Mouse (Mus musculus): Measurements from ENCODE around the gene Itgad. TPM values are rescaled to one million over a fixed set of nuclear protein-coding genes. Genes with fewer than 3 reads are reported as not detected.
"Not testable (repeated sequence)": the region's sequence is repeated elsewhere in the genome, so short reads cannot be mapped to it uniquely, and the experiment has no call there.

Gene Itgad
- polyA plus RNA-seq, 1 experiment from 2014 or later, result not detected

DNA sequence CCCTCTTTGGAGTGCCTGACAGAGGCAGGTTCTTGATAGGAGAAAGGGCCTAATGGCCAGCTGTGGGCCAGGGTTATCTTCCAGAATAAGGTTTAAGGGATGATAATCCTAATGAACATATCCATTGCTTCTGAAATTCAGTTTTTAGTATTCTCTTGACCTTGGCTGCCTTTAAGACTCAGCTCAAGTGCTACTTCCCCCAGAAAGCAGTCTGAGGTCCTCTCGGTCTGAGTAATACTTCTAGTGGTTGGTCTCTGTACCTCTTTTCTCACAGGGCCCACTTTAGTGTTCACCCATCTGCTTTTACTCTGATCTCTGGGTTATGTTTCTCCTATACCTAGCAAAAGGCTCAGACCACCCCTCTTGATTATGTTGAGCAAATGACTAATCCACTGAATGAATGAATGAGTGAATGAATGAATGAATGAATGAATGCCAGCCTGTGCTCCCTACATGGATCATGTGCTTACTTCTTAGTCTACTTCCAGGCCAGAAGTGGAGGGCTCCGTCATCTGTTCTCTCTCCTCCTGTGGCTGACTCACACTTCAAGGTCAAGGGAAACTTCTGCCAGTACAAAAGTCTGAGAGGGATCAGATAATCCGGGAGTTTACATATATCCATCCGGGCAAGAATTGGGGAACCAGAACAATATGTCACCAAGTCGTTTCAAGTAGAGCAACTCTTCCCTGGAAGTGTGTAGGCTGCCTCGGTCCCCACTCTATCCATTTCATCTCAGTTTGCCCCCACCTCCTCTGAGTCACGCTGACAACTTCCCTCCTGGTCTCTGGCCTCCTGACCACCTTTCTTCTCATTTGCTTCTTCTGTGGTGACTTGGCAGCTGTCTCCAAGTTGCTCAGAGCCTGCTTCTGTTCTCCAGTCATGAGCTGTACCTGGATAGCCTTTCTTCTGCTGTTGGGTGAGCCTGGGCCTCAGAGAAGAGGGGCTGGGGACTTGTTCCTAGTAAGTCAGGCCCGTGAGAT lies 25.1 kb upstream of the Itgad start, which contains the start of gene Itgax:
TSS of gene Itgax (plus strand) at position 807 of the 980 bp plus-strand sequence.
- Histone ChIP-seq H3K27ac (ENCODE audit: low read length) (no peak within 1 kb of the TSS), H3K27me3 (ENCODE audit: control insufficient read depth, insufficient read depth, low read length) (no peaks in the 10 kb centered on the region), H3K9ac (ENCODE audit: low read length) (no peak within 1 kb of the TSS), H3K4me3 (replicated peaks; ENCODE audit: low read length) (no peak within 1 kb of the TSS), H3K4me2 (ENCODE audit: low read depth, low read length) (no peak within 1 kb of the TSS), H3K9me3 (replicated peaks; ENCODE audit: control insufficient read depth, low read length) (no peaks in the 10 kb centered on the region), H3K36me3 (ENCODE audit: control insufficient read depth, insufficient read depth, low read length) (no peaks in the 10 kb centered on the region), H3K4me1 (ENCODE audit: control insufficient read depth, insufficient read depth, low read length) (no peaks in the 10 kb centered on the region)
- 71% methylated on average over 8 of the region's 8 CpGs for WGBS
- ATAC-seq (ENCODE audit: insufficient read depth, low FRiP score), result no peak

GRCm38 (mm10) chr7:128132148-128132547 lies 22.0 kb upstream of the Itgad start:
- Histone ChIP-seq H3K4me2 (ENCODE audit: low read depth, low read length) (no peak overlapping the region), H3K36me3 (ENCODE audit: control insufficient read depth, insufficient read depth, low read length) (no peaks in the 10 kb centered on the region), H3K4me1 (ENCODE audit: control insufficient read depth, insufficient read depth, low read length) (no peaks in the 10 kb centered on the region), H3K9ac (ENCODE audit: low read length) (no peak overlapping the region), H3K27ac (ENCODE audit: low read length) (no peak overlapping the region), H3K27me3 (ENCODE audit: control insufficient read depth, insufficient read depth, low read length) (no peaks in the 10 kb centered on the region), H3K4me3 (replicated peaks; ENCODE audit: low read length) (no peak overlapping the region), H3K9me3 (replicated peaks; ENCODE audit: control insufficient read depth, low read length) (no peaks in the 10 kb centered on the region)
- no peak for ATAC-seq (ENCODE audit: insufficient read depth, low FRiP score)
- 84% methylated on average over 5 of the region's 5 CpGs for WGBS

DNA sequence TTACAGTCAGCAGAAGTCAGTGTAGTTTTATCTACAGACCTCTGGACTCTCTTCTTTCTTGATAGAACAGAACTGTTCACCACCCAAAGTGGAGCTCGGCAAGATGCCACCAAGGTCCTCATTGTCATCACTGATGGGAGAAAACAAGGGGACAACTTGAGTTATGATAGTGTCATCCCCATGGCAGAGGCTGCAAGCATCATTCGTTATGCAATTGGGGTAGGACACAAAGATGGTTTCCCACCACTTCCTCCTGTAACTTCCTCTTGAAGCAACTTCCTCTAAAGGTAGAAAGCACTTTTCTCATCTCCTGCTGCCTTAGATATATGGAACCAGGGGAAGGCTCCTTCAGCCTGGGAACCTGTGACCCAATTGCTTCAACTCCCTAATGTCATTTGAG lies 20.6 kb upstream of the Itgad start:
- H3K4me1 ChIP-seq (ENCODE audit: control insufficient read depth, insufficient read depth, low read length), result no peaks in the 10 kb centered on the region
- no peak overlapping the region for H3K4me2 ChIP-seq (ENCODE audit: low read depth, low read length)
- H3K4me3 ChIP-seq (replicated peaks; ENCODE audit: low read length), result no peak overlapping the region
- H3K27ac ChIP-seq (ENCODE audit: low read length), result no peak overlapping the region
- H3K9me3 ChIP-seq (replicated peaks; ENCODE audit: control insufficient read depth, low read length), result no peaks in the 10 kb centered on the region
- no peak for ATAC-seq (ENCODE audit: insufficient read depth, low FRiP score)
- 85% methylated on average over 2 of the region's 2 CpGs for WGBS
- no peaks in the 10 kb centered on the region for H3K27me3 ChIP-seq (ENCODE audit: control insufficient read depth, insufficient read depth, low read length)
- H3K36me3 ChIP-seq (ENCODE audit: control insufficient read depth, insufficient read depth, low read length), result no peaks in the 10 kb centered on the region
- no peak overlapping the region for H3K9ac ChIP-seq (ENCODE audit: low read length)

GRCm38 (mm10) chr7:128136927-128137326 lies 17.2 kb upstream of the Itgad start:
- ATAC-seq (ENCODE audit: insufficient read depth, low FRiP score), result no peak
- Histone ChIP-seq H3K9ac (ENCODE audit: low read length) (no peak overlapping the region), H3K4me3 (replicated peaks; ENCODE audit: low read length) (no peak overlapping the region), H3K36me3 (ENCODE audit: control insufficient read depth, insufficient read depth, low read length) (no peaks in the 10 kb centered on the region), H3K9me3 (replicated peaks; ENCODE audit: control insufficient read depth, low read length) (no peaks in the 10 kb centered on the region), H3K27me3 (ENCODE audit: control insufficient read depth, insufficient read depth, low read length) (no peaks in the 10 kb centered on the region), H3K4me2 (ENCODE audit: low read depth, low read length) (no peak overlapping the region), H3K27ac (ENCODE audit: low read length) (no peak overlapping the region), H3K4me1 (ENCODE audit: control insufficient read depth, insufficient read depth, low read length) (no peaks in the 10 kb centered on the region)
- 36% methylated on average over 4 of the region's 4 CpGs for WGBS

DNA sequence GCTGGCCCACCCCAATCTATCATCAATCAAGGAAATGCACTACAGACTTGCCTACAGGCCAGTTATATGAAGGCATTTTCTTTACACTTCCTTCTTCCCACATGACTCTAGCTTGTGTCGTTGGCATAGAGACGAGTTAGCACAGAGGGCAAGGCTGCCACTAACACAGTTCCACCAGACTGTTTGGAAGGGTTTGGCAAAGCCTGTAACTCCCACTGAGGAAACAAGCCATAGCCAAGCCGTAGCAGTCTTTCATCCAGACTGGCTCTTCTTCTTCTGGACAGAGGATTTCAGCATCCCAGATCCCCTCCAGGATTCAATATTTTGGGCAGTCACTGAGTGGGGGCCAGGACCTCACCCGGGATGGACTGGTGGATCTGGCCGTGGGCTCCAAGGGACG lies 14.6 kb upstream of the Itgad start:
- Histone ChIP-seq H3K36me3 (ENCODE audit: control insufficient read depth, insufficient read depth, low read length) (no peaks in the 10 kb centered on the region), H3K4me2 (ENCODE audit: low read depth, low read length) (no peak overlapping the region), H3K9ac (ENCODE audit: low read length) (no peak overlapping the region), H3K4me3 (replicated peaks; ENCODE audit: low read length) (no peak overlapping the region), H3K27me3 (ENCODE audit: control insufficient read depth, insufficient read depth, low read length) (no peaks in the 10 kb centered on the region), H3K9me3 (replicated peaks; ENCODE audit: control insufficient read depth, low read length) (no peaks in the 10 kb centered on the region), H3K4me1 (ENCODE audit: control insufficient read depth, insufficient read depth, low read length) (no peaks in the 10 kb centered on the region), H3K27ac (ENCODE audit: low read length) (no peak overlapping the region)
- WGBS, result 92% methylated on average over 6 of the region's 6 CpGs
- no peak for ATAC-seq (ENCODE audit: insufficient read depth, low FRiP score)

- H3K4me2 ChIP-seq (ENCODE audit: low read depth, low read length), result no peak overlapping the region
- no peak overlapping the region for H3K4me3 ChIP-seq (replicated peaks; ENCODE audit: low read length)
- no peaks in the 10 kb centered on the region for H3K4me1 ChIP-seq (ENCODE audit: control insufficient read depth, insufficient read depth, low read length)
- H3K36me3 ChIP-seq (ENCODE audit: control insufficient read depth, insufficient read depth, low read length), result no peaks in the 10 kb centered on the region
- H3K9me3 ChIP-seq (replicated peaks; ENCODE audit: control insufficient read depth, low read length), result no peaks in the 10 kb centered on the region
- no peak for ATAC-seq (ENCODE audit: insufficient read depth, low FRiP score)
- H3K9ac ChIP-seq (ENCODE audit: low read length), result no peak overlapping the region
- 83% methylated on average over 8 of the region's 8 CpGs for WGBS
- no peaks in the 10 kb centered on the region for H3K27me3 ChIP-seq (ENCODE audit: control insufficient read depth, insufficient read depth, low read length)
- H3K27ac ChIP-seq (ENCODE audit: low read length), result no peak overlapping the region
Observed at GRCm38 (mm10) chr7:128150970-128151369, 3.2 kb upstream of the Itgad start.

GRCm38 (mm10) chr7:128154924-128155323 lies 748 bp downstream of the Itgad start:
- H3K9me3 ChIP-seq (replicated peaks; ENCODE audit: control insufficient read depth, low read length), result no peaks in the 10 kb centered on the region
- ATAC-seq (ENCODE audit: insufficient read depth, low FRiP score), result no peak
- H3K36me3 ChIP-seq (ENCODE audit: control insufficient read depth, insufficient read depth, low read length), result no peaks in the 10 kb centered on the region
- no peaks in the 10 kb centered on the region for H3K4me1 ChIP-seq (ENCODE audit: control insufficient read depth, insufficient read depth, low read length)
- WGBS, result 46% methylated on average over 10 of the region's 10 CpGs
- no peaks in the 10 kb centered on the region for H3K27me3 ChIP-seq (ENCODE audit: control insufficient read depth, insufficient read depth, low read length)
- H3K4me2 ChIP-seq (ENCODE audit: low read depth, low read length), result no peak overlapping the region
- no peak overlapping the region for H3K4me3 ChIP-seq (replicated peaks; ENCODE audit: low read length)
- H3K27ac ChIP-seq (ENCODE audit: low read length), result no peak overlapping the region
- H3K9ac ChIP-seq (ENCODE audit: low read length), result no peak overlapping the region

DNA sequence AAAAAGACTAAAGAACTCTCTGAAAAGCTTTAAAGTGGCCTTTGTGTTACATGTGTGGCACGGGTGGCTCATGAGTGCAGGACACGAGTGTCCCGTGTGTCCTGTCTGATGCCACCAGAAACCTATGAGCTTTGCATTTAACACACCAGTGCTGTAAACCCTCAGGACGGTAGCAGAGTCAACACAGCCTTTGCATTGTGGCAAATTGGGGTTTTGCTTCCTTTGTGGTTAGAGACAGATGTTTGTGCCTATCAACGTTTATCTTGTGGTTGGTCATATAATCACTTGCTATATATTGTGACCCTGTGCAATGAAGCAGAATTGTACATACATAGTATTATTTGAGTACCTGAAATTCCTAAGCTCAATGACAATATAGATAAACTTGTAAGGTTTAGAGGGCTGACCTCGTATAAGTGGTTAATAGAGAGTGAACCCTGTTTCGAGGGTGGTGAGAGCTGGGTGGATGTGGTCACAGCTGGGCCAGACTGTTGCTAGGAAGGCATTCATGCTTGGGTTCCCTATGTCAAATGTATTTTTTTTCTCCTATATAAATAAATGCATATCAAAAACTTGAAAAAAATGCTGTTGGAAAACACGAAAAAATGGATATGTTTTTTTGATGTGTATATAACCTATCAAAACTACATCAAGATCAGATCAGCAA lies 4.6 kb downstream of the Itgad start:
- not testable (repeated sequence) for H3K27ac ChIP-seq (ENCODE audit: low read length); H3K4me2 ChIP-seq (ENCODE audit: low read depth, low read length); H3K27me3 ChIP-seq (ENCODE audit: control insufficient read depth, insufficient read depth, low read length); H3K36me3 ChIP-seq (ENCODE audit: control insufficient read depth, insufficient read depth, low read length); H3K9me3 ChIP-seq (replicated peaks; ENCODE audit: control insufficient read depth, low read length); H3K4me3 ChIP-seq (replicated peaks; ENCODE audit: low read length); H3K4me1 ChIP-seq (ENCODE audit: control insufficient read depth, insufficient read depth, low read length); H3K9ac ChIP-seq (ENCODE audit: low read length); ATAC-seq (ENCODE audit: insufficient read depth, low FRiP score)
- WGBS, result 62% methylated on average over 7 of the region's 8 CpGs

- Histone ChIP-seq H3K27me3 (ENCODE audit: control insufficient read depth, insufficient read depth, low read length) (no peaks in the 10 kb centered on the region), H3K9me3 (replicated peaks; ENCODE audit: control insufficient read depth, low read length) (no peaks in the 10 kb centered on the region), H3K9ac (ENCODE audit: low read length) (no peak overlapping the region), H3K4me3 (replicated peaks; ENCODE audit: low read length) (no peak overlapping the region), H3K4me2 (ENCODE audit: low read depth, low read length) (no peak overlapping the region), H3K36me3 (ENCODE audit: control insufficient read depth, insufficient read depth, low read length) (no peaks in the 10 kb centered on the region), H3K4me1 (ENCODE audit: control insufficient read depth, insufficient read depth, low read length) (no peaks in the 10 kb centered on the region), H3K27ac (ENCODE audit: low read length) (no peak overlapping the region)
- ATAC-seq (ENCODE audit: insufficient read depth, low FRiP score), result no peak
- 96% methylated on average over 4 of the region's 4 CpGs for WGBS
Observed at GRCm38 (mm10) chr7:128164001-128164400, 9.8 kb downstream of the Itgad start.

Measured in stomach, embryonic 16.5 days (tissue).